Mouse (Mus musculus): ENCODE data around the gene Ddx19a.
"Not testable (repeated sequence)": the region's sequence is repeated elsewhere in the genome, so short reads cannot be mapped to it uniquely, and the experiment has no call there.

Ddx19a gene

GRCm38 (mm10) chr8:110969910-110970770 is 27.5 kb downstream of the Ddx19a start:
- peak; percentile 93 for DNase-seq (ENCODE audit: low read depth, low spot score)

DNA sequence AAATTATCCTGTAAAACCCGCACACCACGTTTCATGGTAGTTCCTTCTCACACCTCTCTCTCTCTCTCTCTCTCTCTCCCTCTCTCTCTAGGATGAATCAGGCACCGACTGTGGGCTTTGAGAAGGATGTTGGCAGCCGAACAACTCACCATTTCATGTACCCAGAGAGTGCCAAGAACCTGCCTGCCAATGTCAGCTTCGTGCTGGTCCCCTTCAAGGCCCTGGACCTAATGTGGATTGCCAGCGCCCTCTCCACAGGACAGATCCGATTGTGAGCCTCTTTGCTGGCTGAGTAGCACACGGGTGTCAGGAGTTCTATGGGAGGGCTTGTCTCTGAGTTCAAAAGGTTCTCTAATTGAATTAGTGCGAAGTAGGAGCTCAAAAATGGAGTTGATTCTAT is 30.3 kb downstream of the Ddx19a start:
- no peak for DNase-seq (ENCODE audit: low read depth, low spot score)

GRCm38 (mm10) chr8:110966586-110966985 is 31.0 kb downstream of the Ddx19a start:
- DNase-seq (ENCODE audit: low read depth, low spot score) = no peak

- DNase-seq (ENCODE audit: low read depth, low spot score) = no peak
Observed at GRCm38 (mm10) chr8:110965594-110965993, 32.0 kb downstream of the Ddx19a start.

DNA sequence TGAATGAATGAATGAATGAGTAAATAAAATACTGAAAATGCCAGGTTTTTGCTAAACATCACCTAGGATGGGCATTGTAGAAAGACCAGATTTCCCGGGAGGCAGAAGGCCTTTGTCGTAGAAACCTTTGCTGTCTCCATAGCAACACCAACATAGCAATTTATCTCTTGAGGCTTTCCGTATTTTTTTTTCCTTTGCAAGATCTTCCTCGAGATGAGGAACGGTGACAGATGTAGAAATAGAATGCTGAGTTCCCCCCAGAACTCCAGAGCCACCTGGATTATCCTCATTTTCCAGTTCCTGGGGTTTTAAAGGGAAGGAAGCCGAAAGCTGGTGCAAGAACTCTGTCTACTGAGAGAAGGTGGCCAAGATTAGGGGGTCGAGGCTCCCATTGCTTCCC is 32.9 kb downstream of the Ddx19a start:
- DNase-seq (ENCODE audit: low read depth, low spot score) = no peak

DNA sequence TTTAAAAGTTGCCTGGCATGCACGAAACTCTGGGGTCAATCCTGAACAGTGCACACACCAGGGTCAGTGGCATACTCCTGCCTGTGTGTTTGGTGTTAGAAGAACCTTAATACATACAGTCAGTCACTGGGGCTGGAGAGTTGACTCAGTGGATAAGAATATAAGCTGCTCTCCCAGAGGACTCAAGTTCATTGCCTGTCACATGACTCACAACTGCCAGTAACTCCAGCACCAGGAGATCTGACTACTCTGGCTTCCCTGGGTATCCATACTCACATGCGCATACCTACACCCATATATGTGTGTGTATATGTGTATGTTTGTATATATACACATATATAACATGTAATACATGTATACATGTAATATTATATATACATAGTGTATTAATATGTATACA is 34.5 kb downstream of the Ddx19a start:
- no peak for DNase-seq (ENCODE audit: low read depth, low spot score)

DNA sequence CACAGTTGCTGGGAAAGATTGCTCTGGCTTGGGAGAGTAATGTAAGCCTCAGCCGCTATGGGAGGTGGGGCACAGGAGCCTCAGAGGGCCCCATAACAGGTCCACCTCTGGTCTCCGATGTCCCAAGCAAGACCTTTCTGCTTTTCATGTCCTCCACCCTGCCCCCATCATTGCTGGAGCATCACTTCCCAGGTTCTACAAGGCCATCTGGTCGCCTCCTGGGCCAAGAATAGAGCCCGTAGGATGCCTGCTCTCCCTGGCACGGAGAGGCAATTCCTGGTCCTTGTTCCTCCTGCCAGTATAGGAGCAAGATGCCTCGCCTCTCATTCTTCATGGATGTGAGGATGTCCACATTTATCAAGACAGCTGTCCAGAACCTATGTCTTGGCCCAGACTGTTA is 37.7 kb downstream of the Ddx19a start:
- no peak for DNase-seq (ENCODE audit: low read depth, low spot score)

- no peak for DNase-seq (ENCODE audit: low read depth, low spot score)
Observed at GRCm38 (mm10) chr8:110959071-110959780, 38.4 kb downstream of the Ddx19a start.

GRCm38 (mm10) chr8:110958553-110958952 is 39.0 kb downstream of the Ddx19a start:
- DNase-seq (ENCODE audit: low read depth, low spot score) = not testable (repeated sequence)

DNA sequence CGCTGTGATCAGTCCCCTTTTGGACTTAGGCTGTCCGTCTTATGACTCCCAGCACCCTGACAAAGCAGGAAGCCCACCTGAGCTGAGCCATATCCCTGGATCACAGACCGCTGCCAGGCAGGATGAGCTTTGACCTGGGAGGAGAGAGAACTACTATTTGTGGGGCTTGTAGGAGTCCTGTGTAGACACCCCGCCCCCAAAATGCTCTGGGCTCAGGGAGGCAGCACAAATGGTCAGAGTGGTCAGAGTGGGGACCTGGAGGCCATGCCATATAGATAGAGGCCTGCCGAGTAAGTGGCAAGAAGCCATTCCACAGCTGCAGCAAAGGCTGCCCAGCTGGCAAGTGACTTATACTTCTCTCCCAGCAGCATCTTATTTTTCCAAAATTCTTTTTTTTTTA is 39.5 kb downstream of the Ddx19a start:
- no peak for DNase-seq (ENCODE audit: low read depth, low spot score)

- DNase-seq (ENCODE audit: low read depth, low spot score) = no peak
Observed at GRCm38 (mm10) chr8:110957471-110957870, 40.1 kb downstream of the Ddx19a start.

DNA sequence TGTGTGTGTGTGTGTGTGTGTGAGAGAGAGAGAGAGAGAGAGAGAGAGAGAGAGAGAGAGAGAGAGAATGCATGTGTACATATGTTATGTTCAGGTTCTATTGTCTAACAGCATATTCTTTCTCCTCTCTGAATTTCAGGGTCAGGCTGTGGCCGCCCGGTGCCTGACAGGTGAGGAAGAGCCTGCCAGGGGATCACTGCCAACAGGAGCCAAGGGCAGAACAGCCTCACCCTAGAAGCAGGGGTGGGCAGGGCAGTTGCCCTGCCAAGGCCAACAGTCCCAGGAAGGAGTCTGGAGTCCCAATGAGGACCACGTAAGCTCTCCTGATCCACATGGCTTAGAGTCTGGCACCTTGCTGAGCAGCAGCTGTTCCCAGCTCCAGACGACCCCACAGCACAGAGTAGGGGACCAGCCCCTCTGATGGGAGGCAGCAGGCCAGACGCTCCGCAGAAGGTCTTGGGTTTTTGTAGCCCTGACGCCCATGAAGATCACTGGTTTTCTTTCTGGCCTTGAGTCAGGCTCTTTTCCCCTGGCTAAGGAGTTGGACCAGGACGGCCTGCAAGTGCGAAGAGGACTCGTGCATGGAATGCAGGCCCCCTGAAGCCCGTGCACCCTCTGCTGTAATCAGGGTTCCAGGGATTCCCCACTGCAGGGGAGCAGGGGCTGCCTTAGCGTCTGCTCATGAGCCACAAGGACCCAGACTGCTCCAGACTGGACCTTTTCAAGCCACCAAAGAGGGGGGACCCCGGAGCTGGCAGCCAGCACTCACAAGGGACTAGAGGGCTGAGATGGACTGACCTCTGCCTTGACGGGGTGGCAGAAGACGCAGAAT is 40.8 kb downstream of the Ddx19a start:
- no peak for DNase-seq (ENCODE audit: low read depth, low spot score)

- peak; percentile 31 for DNase-seq (ENCODE audit: low read depth, low spot score)
Observed at GRCm38 (mm10) chr8:110954776-110955175, 42.8 kb downstream of the Ddx19a start.

DNA sequence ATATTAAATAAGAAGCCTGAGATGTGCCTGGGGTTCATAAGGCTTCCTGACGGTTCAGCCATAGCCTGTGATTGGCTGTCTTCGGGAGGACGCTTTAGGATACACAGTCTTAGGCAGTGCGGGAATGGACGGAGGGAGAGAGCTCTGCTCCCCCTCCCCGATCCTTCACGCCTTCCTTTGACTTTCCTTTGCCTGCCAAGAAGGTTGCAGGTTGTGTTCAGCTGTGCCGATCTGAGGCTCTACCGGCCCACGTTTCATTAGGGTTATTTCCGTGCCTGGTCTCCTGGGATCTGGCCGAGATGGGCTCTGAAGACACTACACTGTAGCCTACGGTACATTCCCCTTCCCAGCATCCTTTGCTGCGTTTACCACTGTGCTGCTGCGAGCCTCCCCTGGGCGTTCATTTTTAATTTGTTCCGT is 47.5 kb downstream of the Ddx19a start:
- DNase-seq (ENCODE audit: low read depth, low spot score) = peak; percentile 40

- DNase-seq (ENCODE audit: low read depth, low spot score) = no peak
Observed at GRCm38 (mm10) chr8:110945716-110946115, 51.9 kb downstream of the Ddx19a start.

DNA sequence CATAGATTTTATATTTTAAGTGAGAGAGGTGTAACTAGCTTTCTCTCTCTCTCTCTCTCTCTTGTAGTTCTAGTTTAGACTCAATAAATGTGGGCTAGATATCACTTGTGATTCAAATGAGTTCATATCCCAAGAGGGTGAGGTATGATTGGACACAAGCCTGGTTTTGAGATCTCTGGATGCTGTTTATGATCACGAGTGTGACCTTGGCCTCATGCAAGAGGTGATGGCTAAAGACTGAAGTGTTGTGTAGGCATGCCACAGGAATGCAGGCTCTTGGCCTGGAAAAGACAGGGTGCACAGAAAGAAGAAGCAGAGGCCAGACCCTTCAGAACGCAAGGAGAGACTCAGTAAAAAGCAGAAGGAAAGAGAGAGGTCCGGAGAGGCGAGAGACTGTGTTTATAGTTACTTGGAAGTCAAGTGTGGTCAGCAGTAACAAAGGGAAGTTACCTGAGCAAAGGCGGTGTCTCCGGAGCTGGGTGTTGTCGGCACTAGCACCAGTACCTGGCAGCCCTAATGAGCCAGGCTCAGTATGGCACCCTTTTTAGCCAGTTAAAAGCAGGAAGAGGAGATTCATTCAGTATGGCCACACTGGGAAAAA is 53.2 kb downstream of the Ddx19a start:
- no peak for DNase-seq (ENCODE audit: low read depth, low spot score)

DNA sequence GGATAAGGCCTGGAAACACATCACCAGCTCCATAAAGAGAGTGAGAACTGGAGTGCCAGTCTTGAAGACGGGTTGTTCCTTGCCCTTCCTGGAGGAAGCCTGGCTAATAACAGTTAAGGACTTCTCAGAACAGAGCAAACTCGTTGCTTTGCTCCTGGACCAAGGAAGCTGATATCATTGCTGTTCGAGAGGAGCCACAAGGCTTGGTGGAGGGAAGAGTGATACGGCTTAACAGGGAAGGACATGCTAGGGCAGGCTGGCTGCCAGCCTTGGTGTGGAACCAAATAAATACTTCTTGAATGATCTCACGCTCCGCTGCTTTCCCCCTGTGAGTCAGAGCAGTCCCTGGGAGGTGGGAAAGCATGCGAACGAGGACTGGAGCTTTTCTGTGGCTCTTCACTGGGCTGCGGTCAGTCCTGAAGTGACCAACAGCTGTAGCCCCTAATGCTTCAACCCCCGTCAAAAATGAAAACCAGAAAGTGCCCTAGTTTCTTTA is 56.1 kb downstream of the Ddx19a start:
- DNase-seq (ENCODE audit: low read depth, low spot score) = no peak

GRCm38 (mm10) chr8:110940682-110941452 is 56.7 kb downstream of the Ddx19a start:
- no peak for DNase-seq (ENCODE audit: low read depth, low spot score)

DNA sequence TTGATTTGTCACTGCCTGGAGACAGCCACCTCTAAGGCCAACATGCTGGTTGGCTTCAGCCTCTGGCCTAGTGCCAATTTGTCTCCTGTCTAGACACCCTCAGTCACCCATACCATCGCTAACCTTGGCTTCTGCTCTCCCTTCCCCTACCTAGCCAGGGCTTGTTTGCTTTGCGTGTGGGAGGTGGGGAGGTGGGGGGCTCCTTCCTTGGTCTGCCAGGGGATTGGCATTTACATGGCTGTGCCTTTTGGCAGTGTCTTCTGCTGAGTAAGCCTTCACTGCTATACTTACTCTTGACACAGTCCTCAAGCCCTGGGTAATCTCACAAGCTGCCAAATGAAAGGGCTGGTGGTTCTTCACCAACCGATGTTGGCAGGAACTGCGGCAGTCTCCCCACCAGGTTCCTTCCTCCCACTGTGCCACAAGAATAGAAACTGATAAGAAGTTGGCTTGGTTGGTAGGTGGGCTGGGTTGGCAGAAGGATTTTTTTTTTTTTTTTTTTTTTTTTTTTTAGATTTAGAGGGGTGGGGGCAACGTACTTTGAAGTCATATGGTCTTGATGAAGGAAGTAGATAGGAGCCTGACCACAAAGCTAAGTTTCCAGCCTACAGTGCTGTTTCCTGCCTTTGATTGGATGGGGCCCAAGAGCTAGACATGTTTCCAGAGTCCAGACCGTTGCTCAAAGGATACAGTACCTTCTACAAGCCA is 58.6 kb downstream of the Ddx19a start:
- peak; percentile 89 for DNase-seq (ENCODE audit: low read depth, low spot score)

- no peak for DNase-seq (ENCODE audit: low read depth, low spot score)
Observed at GRCm38 (mm10) chr8:110936217-110936616, 61.4 kb downstream of the Ddx19a start.

All from CD4-positive helper T cell, adult 2 months (primary cell).